Comparison of ENCODE assay signal across 9 mouse cellular contexts in genomic region chr15:38391420-38391819, GRCm38 (mm10).
DNase-seq lines count a peak whose midpoint lies in the region; ATAC-seq and TF ChIP-seq lines count a peak whose summit lies in the region.
"Had no signal": no experiment of that assay in that cellular context is flagged by ENCODE, and none has a peak within 500 bp of the region (broad histone marks: within the 10 kb centered on the region; RNA-seq: fewer than 3 reads in every experiment).

No protein-coding gene starts in this region.

- no peaks in the 10 kb centered on the region for H3K4me1 ChIP-seq in hindbrain, postnatal 0 days (ENCODE audit: insufficient read depth, low read length)
- H3K4me1 ChIP-seq in hindbrain, embryonic 13.5 days (replicated peaks) = no peaks in the 10 kb centered on the region
- H3K4me1 ChIP-seq in liver, embryonic 11.5 days (replicated peaks; ENCODE audit: control insufficient read depth, insufficient read depth, low read length) = peaks cover 9% of the 10 kb centered on the region
- H3K4me1 ChIP-seq in midbrain, embryonic 13.5 days (replicated peaks) = no peaks in the 10 kb centered on the region
- H3K4me1 ChIP-seq in hindbrain, embryonic 12.5 days = peaks cover 5% of the 10 kb centered on the region; the same call in 1 of the 2 replicates

- ATAC-seq in hindbrain, postnatal 0 days = peak; percentile 43; the same call in 1 of the 2 replicates
- no peak for ATAC-seq in hindbrain, embryonic 13.5 days (ENCODE audit: low FRiP score)
- ATAC-seq in liver, embryonic 11.5 days (replicated peaks; ENCODE audit: low FRiP score) = peak; percentile 40; the same call in 1 of the 2 replicates
- ATAC-seq in midbrain, embryonic 13.5 days = no peak
- ATAC-seq in hindbrain, embryonic 12.5 days (ENCODE audit: low FRiP score) = no peak

- H3K27me3 ChIP-seq in hindbrain, postnatal 0 days (ENCODE audit: insufficient read depth, low read length) = no peaks in the 10 kb centered on the region
- no peaks in the 10 kb centered on the region for H3K27me3 ChIP-seq in hindbrain, embryonic 13.5 days
- H3K27me3 ChIP-seq in liver, embryonic 11.5 days (replicated peaks; ENCODE audit: control insufficient read depth, insufficient read depth, low read length) = no peaks in the 10 kb centered on the region
- H3K27me3 ChIP-seq in midbrain, embryonic 13.5 days = no peaks in the 10 kb centered on the region
- H3K27me3 ChIP-seq in hindbrain, embryonic 12.5 days = no peaks in the 10 kb centered on the region

- no peak overlapping the region for H3K27ac ChIP-seq in hindbrain, postnatal 0 days
- H3K27ac ChIP-seq in hindbrain, embryonic 13.5 days = no peak overlapping the region
- no peak overlapping the region for H3K27ac ChIP-seq in liver, embryonic 11.5 days (ENCODE audit: low read depth, low read length)
- no peak overlapping the region for H3K27ac ChIP-seq in midbrain, embryonic 13.5 days
- H3K27ac ChIP-seq in hindbrain, embryonic 12.5 days = no peak overlapping the region

- DNase-seq in hindbrain, postnatal 0 days (ENCODE audit: low spot score) = no peak
- DNase-seq in heart, postnatal 10 days = peak; percentile 77 to 83
- DNase-seq in liver, embryonic 11.5 days (ENCODE audit: low spot score) = no peak
- peak; percentile 46 for DNase-seq in urinary bladder, postnatal 25 days (ENCODE audit: low spot score)
- DNase-seq in layer of hippocampus, adult 8-10 months (ENCODE audit: low spot score in 2 of 2) = no peak

- H3K4me3 ChIP-seq in hindbrain, postnatal 0 days (ENCODE audit: low read length) = no peak overlapping the region
- no peak overlapping the region for H3K4me3 ChIP-seq in hindbrain, embryonic 13.5 days
- no peak overlapping the region for H3K4me3 ChIP-seq in liver, embryonic 11.5 days (ENCODE audit: low read depth, low read length)
- H3K4me3 ChIP-seq in midbrain, embryonic 13.5 days (replicated peaks) = no peak overlapping the region
- H3K4me3 ChIP-seq in hindbrain, embryonic 12.5 days = no peak overlapping the region

- H3K9ac ChIP-seq in hindbrain, postnatal 0 days (replicated peaks; ENCODE audit: low read length) = no peak overlapping the region
- H3K9ac ChIP-seq in hindbrain, embryonic 13.5 days = no peak overlapping the region
- H3K9ac ChIP-seq in liver, embryonic 11.5 days (ENCODE audit: low read depth, low read length) = no peak overlapping the region
- H3K9ac ChIP-seq in midbrain, embryonic 13.5 days (replicated peaks) = no peak overlapping the region
- H3K9ac ChIP-seq in hindbrain, embryonic 12.5 days = no peak overlapping the region

- H3K36me3 ChIP-seq in hindbrain, postnatal 0 days (ENCODE audit: insufficient read depth, low read length) = no peaks in the 10 kb centered on the region
- H3K36me3 ChIP-seq in hindbrain, embryonic 13.5 days = no peaks in the 10 kb centered on the region
- H3K36me3 ChIP-seq in liver, embryonic 11.5 days (ENCODE audit: control insufficient read depth, insufficient read depth, low read length) = no peaks in the 10 kb centered on the region
- H3K36me3 ChIP-seq in midbrain, embryonic 13.5 days = no peaks in the 10 kb centered on the region
- no peaks in the 10 kb centered on the region for H3K36me3 ChIP-seq in hindbrain, embryonic 12.5 days
- H3K36me3 ChIP-seq: G1E had no signal

- no peaks in the 10 kb centered on the region for H3K9me3 ChIP-seq in hindbrain, postnatal 0 days (ENCODE audit: low read length)
- no peaks in the 10 kb centered on the region for H3K9me3 ChIP-seq in hindbrain, embryonic 13.5 days
- no peaks in the 10 kb centered on the region for H3K9me3 ChIP-seq in liver, embryonic 11.5 days (ENCODE audit: control insufficient read depth, low read length)
- no peaks in the 10 kb centered on the region for H3K9me3 ChIP-seq in midbrain, embryonic 13.5 days
- no peaks in the 10 kb centered on the region for H3K9me3 ChIP-seq in hindbrain, embryonic 12.5 days (replicated peaks)
- H3K9me3 ChIP-seq: G1E had no signal

- WGBS in hindbrain, postnatal 0 days = 78% methylated on average over 6 of the region's 6 CpGs
- 71% methylated on average over 6 of the region's 6 CpGs for WGBS in hindbrain, embryonic 13.5 days
- 71% methylated on average over 6 of the region's 6 CpGs for WGBS in liver, embryonic 11.5 days
- WGBS in midbrain, embryonic 13.5 days = 72% methylated on average over 6 of the region's 6 CpGs
- WGBS in hindbrain, embryonic 12.5 days = 73% methylated on average over 6 of the region's 6 CpGs

- intact Hi-C loops in heart, postnatal 10 days (cut with DNase I) = no loop called here

- H3K4me2 ChIP-seq in hindbrain, postnatal 0 days (ENCODE audit: low read depth, low read length) = no peak overlapping the region
- no peak overlapping the region for H3K4me2 ChIP-seq in hindbrain, embryonic 13.5 days
- H3K4me2 ChIP-seq in liver, embryonic 11.5 days = no peak overlapping the region
- no peak overlapping the region for H3K4me2 ChIP-seq in midbrain, embryonic 13.5 days (replicated peaks)
- H3K4me2 ChIP-seq in hindbrain, embryonic 12.5 days (replicated peaks) = no peak overlapping the region

- 0 out of 2 replicates have a peak, but pooled peaks have one; percentile 9 for TF ChIP-seq CTCF in hindbrain, postnatal 0 days (IDR thresholded peaks at IDR 0.05; ENCODE audit: low read depth)

Comparison
In these comparisons a context has a peak if more than half of its experiments do, and no peak if none do; other contexts are left out.
1. ATAC-seq: peak in hindbrain, postnatal 0 days (single experiment) and liver, embryonic 11.5 days (single experiment); none in hindbrain, embryonic 13.5 days (single experiment), midbrain, embryonic 13.5 days (single experiment) and hindbrain, embryonic 12.5 days (single experiment).
2. DNase-seq: peak in heart, postnatal 10 days (2 of 2) and urinary bladder, postnatal 25 days (single experiment); none in hindbrain, postnatal 0 days (single experiment), liver, embryonic 11.5 days (single experiment) and layer of hippocampus, adult 8-10 months (0 of 2).